Mouse (Mus musculus) erythroblast, embryonic 14.5 days (primary cell): Measurements from ENCODE around the gene Grk5. TPM values are rescaled to one million over a fixed set of nuclear protein-coding genes. Genes with fewer than 3 reads are reported as not detected.
"Not testable (repeated sequence)": the region's sequence is repeated elsewhere in the genome, so short reads cannot be mapped to it uniquely, and the experiment has no call there.

Experiments
- H3K27me3 ChIP-seq: 2 replicates; pipeline ENCODE4 v1.6.1; 2012; ENCODE audit warnings: inconsistent platforms; ENCODE audit not compliant: control insufficient read depth
- H3K36me3 ChIP-seq: 2 replicates; pipeline ENCODE4 v1.6.1; 2012; ENCODE audit warnings: mild to moderate bottlenecking, inconsistent platforms; ENCODE audit not compliant: control insufficient read depth
- H3K4me1 ChIP-seq: 2 replicates; pipeline ENCODE4 v1.6.1; 2012; ENCODE audit warnings: inconsistent platforms; ENCODE audit not compliant: control insufficient read depth
- H3K4me3 ChIP-seq: replicated peaks from 2 replicates; pipeline ENCODE3; 2012; ENCODE audit warnings: moderate library complexity, mild to moderate bottlenecking, inconsistent platforms
- H3K9me3 ChIP-seq: 2 replicates; pipeline ENCODE4 v1.6.1; 2012; ENCODE audit warnings: low read length, inconsistent platforms, mixed read lengths; ENCODE audit not compliant: control insufficient read depth
- GATA1 ChIP-seq: IDR thresholded peaks from 2 replicates; pipeline ENCODE4 v1.6.1; 2012; ENCODE audit warnings: low read length, inconsistent platforms, mixed read lengths
- TAL1 ChIP-seq: IDR thresholded peaks from 3 replicates; pipeline ENCODE4 v1.6.1; 2012; ENCODE audit warnings: low read length, inconsistent platforms, mixed read lengths
- polyA plus RNA-seq: library from polyadenylated mRNA; stranded (reverse); fragments of >175 nt; gene quantifications from 2 replicates; pipeline ENCODE4 v1.2.3, GENCODE M21; 2012

The Grk5 gene
- polyA plus RNA-seq, result 0.06 and 0.20 TPM in 2 replicates

- Histone ChIP-seq H3K36me3 (no peaks in the 10 kb centered on the region), H3K27me3 (peaks cover 19% of the 10 kb centered on the region), H3K9me3 (no peaks in the 10 kb centered on the region; the same call in 1 of the 2 replicates), H3K4me1 (peaks cover 50% of the 10 kb centered on the region), H3K4me3 (peak within 1 kb of the TSS; percentile 100)
- TF ChIP-seq TAL1 (no peak), GATA1 (no peak)
These were observed at the start of gene Grk5 for GRCm38 (mm10) chr19:60889714-60890315. Gene Grk5, plus strand, starts transcription at chr19:60889749.

- peaks cover 81% of the 10 kb centered on the region for H3K36me3 ChIP-seq
- TF ChIP-seq TAL1 (no peak), GATA1 (no peak)
- peaks cover 28% of the 10 kb centered on the region for H3K4me1 ChIP-seq
- H3K9me3 ChIP-seq, result no peaks in the 10 kb centered on the region
- H3K4me3 ChIP-seq, result no peak overlapping the region
- H3K27me3 ChIP-seq, result no peaks in the 10 kb centered on the region
These were observed 46.2 kb upstream of the Grk5 start for GRCm38 (mm10) chr19:60843324-60843723.

- H3K9me3 ChIP-seq, result no peaks in the 10 kb centered on the region
- peaks cover 28% of the 10 kb centered on the region for H3K4me1 ChIP-seq
- no peak overlapping the region for H3K4me3 ChIP-seq
- H3K27me3 ChIP-seq, result no peaks in the 10 kb centered on the region
- peaks cover 67% of the 10 kb centered on the region for H3K36me3 ChIP-seq
- TF ChIP-seq TAL1 (no peak), GATA1 (no peak)
These were observed 43.8 kb upstream of the Grk5 start for GRCm38 (mm10) chr19:60845731-60846130.

DNA sequence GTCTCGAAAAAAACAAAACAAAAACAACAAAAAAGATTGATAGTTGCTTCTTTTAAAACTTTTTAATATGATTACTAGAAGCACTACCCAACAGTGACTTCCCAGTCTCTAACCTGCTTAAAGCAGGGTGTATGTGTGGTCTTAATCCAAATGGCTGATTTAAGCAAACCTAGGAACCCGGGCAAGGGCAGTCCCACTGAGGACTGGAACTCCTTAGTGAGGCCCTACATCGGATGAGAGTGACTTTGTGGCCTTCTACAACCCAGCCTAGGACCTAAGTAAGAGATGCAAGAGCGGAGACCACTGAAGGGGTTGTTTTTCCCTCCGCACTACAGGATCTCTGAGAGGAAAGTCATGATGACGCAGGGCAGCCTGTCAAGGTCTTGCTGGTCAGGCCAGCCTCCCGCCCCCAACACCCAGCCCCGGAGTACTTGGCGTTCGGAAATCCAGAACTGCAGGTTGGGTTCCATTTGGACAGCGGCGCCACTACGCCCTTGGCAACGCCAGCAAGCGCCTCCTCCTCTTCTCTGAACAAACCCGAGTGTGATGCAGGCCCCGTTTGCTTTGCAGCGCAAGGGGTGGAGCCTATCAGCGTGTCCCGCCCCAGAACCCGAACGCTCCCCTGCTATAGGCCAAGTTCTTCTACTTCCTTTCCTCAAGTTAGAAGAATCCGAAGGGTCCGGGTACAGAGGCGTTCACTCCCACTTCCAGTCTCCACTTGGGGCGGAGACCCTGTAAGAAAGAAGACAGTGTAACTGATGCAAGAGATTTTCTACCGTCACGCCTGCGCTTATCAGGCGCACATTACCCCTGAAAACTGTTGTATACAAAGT lies 28.5 kb upstream of the Grk5 start, which contains the start of gene Sfxn4:
Sfxn4 (minus strand) TSS at position 612 of the 833 bp plus-strand sequence.
- Histone ChIP-seq H3K4me1 (peaks cover 27% of the 10 kb centered on the region), H3K27me3 (no peaks in the 10 kb centered on the region), H3K9me3 (no peaks in the 10 kb centered on the region), H3K36me3 (peaks cover 49% of the 10 kb centered on the region), H3K4me3 (peak within 1 kb of the TSS; percentile 71)
- no peak for TF ChIP-seq TAL1
- no peak for TF ChIP-seq GATA1

DNA sequence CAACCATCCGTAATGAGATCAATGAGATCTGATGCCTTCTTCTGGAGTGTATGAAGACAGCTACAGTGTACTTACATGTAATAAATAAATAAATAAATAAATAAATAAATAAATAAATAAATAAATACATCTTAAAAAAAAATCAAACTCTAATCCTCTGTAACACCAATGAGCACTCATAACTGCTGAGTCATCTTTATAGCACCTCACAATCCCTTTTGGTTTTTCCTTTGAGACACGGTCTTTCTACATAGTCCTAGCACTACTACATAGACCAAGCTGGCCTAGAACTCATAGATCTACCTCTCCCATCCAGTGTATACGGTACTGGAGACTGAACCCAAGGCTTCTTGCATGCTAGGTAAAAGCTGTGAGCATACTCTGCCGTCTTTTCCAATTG lies 23.4 kb upstream of the Grk5 start:
- H3K4me3 ChIP-seq, H3K9me3 ChIP-seq, H3K27me3 ChIP-seq: not testable (repeated sequence)
- H3K36me3 ChIP-seq, result peaks cover 87% of the 10 kb centered on the region
- peaks cover 52% of the 10 kb centered on the region for H3K4me1 ChIP-seq

- Histone ChIP-seq H3K36me3 (peaks cover 81% of the 10 kb centered on the region), H3K4me3 (peak overlapping the region; percentile 95), H3K9me3 (no peaks in the 10 kb centered on the region), H3K27me3 (no peaks in the 10 kb centered on the region), H3K4me1 (peaks cover 68% of the 10 kb centered on the region)
- TF ChIP-seq GATA1 (no peak), TAL1 (no peak)
These were observed 19.1 kb upstream of the Grk5 start for GRCm38 (mm10) chr19:60870489-60870888.

- no peaks in the 10 kb centered on the region for H3K9me3 ChIP-seq
- H3K4me1 ChIP-seq, result peaks cover 69% of the 10 kb centered on the region
- H3K4me3 ChIP-seq, result peak overlapping the region; percentile 95
- H3K27me3 ChIP-seq, result no peaks in the 10 kb centered on the region
- TF ChIP-seq GATA1, result no peak
- TF ChIP-seq TAL1, result no peak
- peaks cover 73% of the 10 kb centered on the region for H3K36me3 ChIP-seq
These were observed 18.2 kb upstream of the Grk5 start for GRCm38 (mm10) chr19:60871366-60871765.

DNA sequence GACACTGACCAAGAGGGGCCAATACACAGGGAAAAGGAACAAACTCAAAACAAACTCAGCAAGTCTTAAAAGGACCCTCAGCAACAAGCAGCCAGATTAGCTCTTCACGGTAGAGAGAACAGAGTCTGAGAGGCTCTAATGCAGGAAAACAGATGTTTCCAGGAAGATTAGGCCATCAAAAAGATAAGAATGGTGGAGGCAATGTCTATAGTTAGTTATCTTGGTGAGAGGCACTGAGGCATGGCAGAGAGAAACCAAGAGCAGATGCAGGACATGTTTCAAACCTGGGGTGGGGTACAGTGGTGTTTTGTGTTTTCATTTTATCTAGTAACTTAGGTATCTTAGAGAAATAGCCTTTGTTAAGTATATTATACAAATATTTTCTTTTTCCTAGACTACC lies 17.3 kb upstream of the Grk5 start:
- TF ChIP-seq TAL1 (peak; percentile 85), GATA1 (peak; percentile 94)
- H3K27me3 ChIP-seq, result no peaks in the 10 kb centered on the region
- peaks cover 64% of the 10 kb centered on the region for H3K36me3 ChIP-seq
- peaks cover 64% of the 10 kb centered on the region for H3K4me1 ChIP-seq
- H3K4me3 ChIP-seq, result peak overlapping the region; percentile 95
- H3K9me3 ChIP-seq, result no peaks in the 10 kb centered on the region

DNA sequence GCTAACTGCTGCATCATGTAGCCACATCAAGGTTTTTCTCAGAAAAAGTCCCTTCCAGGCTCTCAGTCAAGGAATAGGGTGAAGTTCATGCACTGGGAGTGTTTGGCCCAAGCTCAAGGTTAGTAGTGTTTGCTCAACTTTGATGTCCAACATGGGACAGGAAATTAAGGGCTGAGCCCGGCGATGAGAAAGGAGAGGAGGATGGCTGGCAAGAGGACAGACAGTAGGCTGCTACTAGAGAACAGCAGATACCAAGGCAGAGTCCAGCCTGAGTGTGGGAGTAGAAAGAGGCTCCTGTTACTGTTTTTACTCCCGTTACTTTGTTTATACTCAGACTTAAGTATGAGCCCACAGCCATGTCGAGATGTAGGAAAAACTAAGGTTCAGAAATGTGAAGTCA lies 16.0 kb upstream of the Grk5 start:
- H3K27me3 ChIP-seq, result no peaks in the 10 kb centered on the region
- H3K9me3 ChIP-seq, result no peaks in the 10 kb centered on the region
- peaks cover 54% of the 10 kb centered on the region for H3K36me3 ChIP-seq
- TF ChIP-seq TAL1 (no peak), GATA1 (no peak)
- H3K4me3 ChIP-seq, result peak overlapping the region; percentile 95
- H3K4me1 ChIP-seq, result peaks cover 58% of the 10 kb centered on the region
